Mouse (Mus musculus): Measurements from ENCODE around the gene Prok2. TPM values are rescaled to one million over a fixed set of nuclear protein-coding genes. Genes with fewer than 3 reads are reported as not detected.

The Prok2 gene
- total RNA-seq, 2 experiments from 2014 or later = 0.63 to 0.96 TPM

DNA sequence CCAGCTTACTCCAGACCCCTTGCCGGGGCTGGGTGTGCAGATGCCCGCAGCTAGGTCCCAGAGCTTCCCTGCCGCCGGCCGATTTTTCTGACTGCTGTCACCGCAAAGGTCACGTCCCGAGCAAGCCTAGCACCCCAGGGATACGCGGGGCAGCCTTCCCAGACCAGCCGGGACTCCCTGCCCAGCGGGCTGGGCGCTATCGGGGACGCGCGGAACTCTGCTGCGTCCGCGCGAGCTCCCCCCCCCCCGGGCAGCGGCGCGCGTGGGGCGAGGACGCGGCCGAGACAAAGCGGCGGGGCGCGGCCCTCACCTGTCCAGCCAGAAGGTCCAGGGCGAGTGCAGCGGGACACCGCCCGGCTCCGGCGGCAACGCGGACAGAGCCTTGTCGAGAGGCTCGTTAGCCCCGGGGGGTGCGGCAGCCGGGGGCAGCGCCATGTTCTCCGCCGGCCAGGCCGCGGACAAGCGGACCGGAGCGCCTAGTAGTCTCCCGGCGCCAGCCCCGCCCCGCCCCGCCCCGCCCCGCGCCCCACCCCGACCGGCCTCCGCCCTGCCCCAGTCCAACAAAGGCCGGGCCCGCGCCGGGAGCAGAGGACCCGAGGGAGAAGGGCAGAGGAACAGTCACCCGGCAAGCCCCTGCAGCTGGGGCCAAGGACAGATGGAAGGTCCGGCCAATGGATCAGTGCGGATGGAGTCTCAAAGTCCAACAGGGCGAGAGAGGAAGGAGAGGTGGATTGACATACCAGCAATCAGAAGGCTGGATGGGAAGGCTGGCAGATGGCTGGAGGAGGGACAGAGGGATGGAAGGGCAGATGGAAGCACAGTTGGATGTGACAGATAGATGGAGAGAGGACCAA is 59.6 kb downstream of the Prok2 start, which contains the start of the genes Eif4e3 and Gm20696:
TSS of gene Eif4e3 (minus strand) at position 454 of the 854 bp plus-strand sequence.
TSS of gene Gm20696 (minus strand) at position 480 of the 854 bp plus-strand sequence.
- H3K27ac ChIP-seq = peak within 1 kb of the TSS; percentile 54
- no peak for TF ChIP-seq CTCF (IDR thresholded peaks at IDR 0.05)
- H3K4me3 ChIP-seq = peak within 1 kb of the TSS; percentile 85
- intact Hi-C loops (cut with DNase I) = loop anchor here (2.0 kb wide), 1 partner anchor 26 kb away; the partner anchor contains the start of gene Gpr27
- peak in 1 of 2 experiments; percentile 31 for DNase-seq (ENCODE audit: extremely low spot score in 1 of 2, low spot score in 2 of 2)

DNA sequence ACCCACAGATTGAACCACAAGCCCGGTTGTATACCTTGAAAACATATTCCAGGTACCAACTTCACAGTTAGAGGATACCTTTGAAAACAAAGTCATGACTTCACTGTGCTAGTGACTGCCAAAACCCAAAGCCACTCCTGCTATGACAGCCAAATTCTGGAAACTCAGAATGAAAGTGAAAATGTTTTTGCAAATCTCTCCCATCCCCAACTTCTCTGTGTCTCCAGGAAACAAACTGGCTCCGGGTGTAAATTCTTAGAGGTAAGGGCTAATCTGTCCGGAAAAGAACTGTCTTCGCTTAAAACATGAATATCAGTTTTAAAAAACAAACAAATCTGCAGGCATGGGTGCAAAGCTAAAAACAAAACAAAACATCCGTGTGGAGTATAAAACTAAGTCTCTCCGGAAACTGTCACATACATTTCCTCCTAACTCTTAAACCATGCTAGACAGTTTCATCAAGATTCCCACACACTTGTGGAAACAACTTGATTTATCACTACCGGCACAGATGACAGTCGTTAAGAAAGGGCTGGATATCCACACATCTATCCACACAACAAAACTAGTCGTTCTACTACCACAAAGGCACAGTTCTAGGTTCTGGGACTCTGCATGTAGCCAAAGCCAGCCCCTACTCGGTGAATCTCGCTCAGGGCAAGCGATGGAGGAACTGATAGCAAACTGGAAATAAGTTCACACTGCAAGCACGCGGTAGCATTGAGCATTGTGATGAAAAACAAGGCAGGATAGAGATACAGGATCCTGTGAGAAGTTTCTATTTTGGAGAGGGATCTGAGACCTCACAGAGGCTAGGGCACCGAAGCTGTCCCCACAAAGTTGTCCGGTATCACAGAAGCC is 60.5 kb downstream of the Prok2 start:
- peak overlapping the region; percentile 85 for H3K4me3 ChIP-seq
- H3K27ac ChIP-seq = no peak overlapping the region; the same call in 1 of the 2 replicates
- intact Hi-C loops (cut with DNase I) = loop anchor here (2.0 kb wide), 1 partner anchor 27 kb away; the partner anchor contains the start of gene Gpr27
- DNase-seq (ENCODE audit: extremely low spot score in 1 of 2, low spot score in 2 of 2) = no peak
- no peak for TF ChIP-seq CTCF (IDR thresholded peaks at IDR 0.05)

DNA sequence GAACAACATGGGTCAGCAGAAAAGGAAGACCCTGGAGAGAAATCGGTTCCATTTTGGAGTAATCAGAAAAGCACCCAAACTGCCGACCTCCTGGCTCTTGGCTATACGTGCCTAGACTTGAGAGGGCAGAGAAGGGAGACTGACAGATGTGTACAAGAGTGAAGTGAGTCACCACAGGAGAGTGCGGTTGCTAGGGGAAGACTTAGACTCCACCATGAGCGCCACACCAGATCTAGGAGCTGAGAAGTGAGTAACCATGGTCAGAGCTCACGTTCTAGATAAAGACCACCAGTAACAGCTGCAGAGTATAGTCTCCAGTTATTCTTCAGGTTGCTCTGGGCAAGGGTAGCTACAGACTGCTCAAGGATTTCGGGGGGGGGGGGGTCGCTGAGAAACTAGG is 63.0 kb downstream of the Prok2 start:
- intact Hi-C loops (cut with DNase I) = no loop called here

More for the DNA sequence above, 63.0 kb downstream of the Prok2 start:
- Histone ChIP-seq H3K27ac (no peak overlapping the region), H3K4me3 (no peak overlapping the region)
- no peak for TF ChIP-seq CTCF (IDR thresholded peaks at IDR 0.05)
- DNase-seq (ENCODE audit: extremely low spot score in 1 of 2, low spot score in 2 of 2) = no peak

Other genes starting within 250 kb of the Prok2 start
- 100 to 1,000 TPM; 133 to 139 TPM for gene Foxp1, start 203.7 kb downstream of the Prok2 start, total RNA-seq (2021)
- 10 to 100 TPM; 18.5 to 20.3 TPM for gene Eif4e3, start 59.6 kb downstream of the Prok2 start, total RNA-seq (2021)
- gene Gm20696, start 59.6 kb downstream of the Prok2 start, total RNA-seq (2021) = 1 to 10 TPM; 9.0 to 9.2 TPM
- gene Gpr27, start 33.7 kb downstream of the Prok2 start, total RNA-seq (2021) = 10 to 100 TPM; 46.1 to 47.8 TPM